Mouse (Mus musculus): ENCODE results near the gene Nmral1.

GRCm38 (mm10) chr16:4711173-4711572 is 8.0 kb downstream of the Nmral1 start:
- TF ChIP-seq HCFC1 (IDR thresholded peaks at IDR 0.05; ENCODE audit: borderline replicate concordance, insufficient read depth, low read length) (no peak), MAFK (IDR thresholded peaks at IDR 0.05; ENCODE audit: insufficient read depth, low read depth, low read length) (no peak), CHD2 (IDR thresholded peaks at IDR 0.05; ENCODE audit: low read depth, low read length) (no peak), ZNF384 (IDR thresholded peaks at IDR 0.05; ENCODE audit: low read depth, low read length) (no peak)

Data from ES-E14 (cell line).